Mouse (Mus musculus) heart, embryonic 11.5 days (tissue): Measurements from ENCODE around the gene Abhd6. TPM values are rescaled to one million over a fixed set of nuclear protein-coding genes. Genes with fewer than 3 reads are reported as not detected.
"Not testable (repeated sequence)": the region's sequence is repeated elsewhere in the genome, so short reads cannot be mapped to it uniquely, and the experiment has no call there.

Source experiments
- ATAC-seq: fragments of 200-750 bp; cut with Nextera tagmentation; replicated peaks from 2 replicates; pipeline ENCODE4 v1.8.0; 2017; ENCODE audit warnings: moderate library complexity; ENCODE audit not compliant: insufficient number of reproducible peaks, low FRiP score, low TSS enrichment
- H3K27ac ChIP-seq: fragments of 300-500 bp; sonication (generic); 2 replicates; pipeline ENCODE4 v1.5.1; 2014; ENCODE audit warnings: mild to moderate bottlenecking, low read depth, low read length
- H3K27me3 ChIP-seq: fragments of 300-500 bp; sonication (generic); 2 replicates; pipeline ENCODE4 v1.6.1; 2014; ENCODE audit warnings: mild to moderate bottlenecking, low read length, mixed read lengths; ENCODE audit not compliant: control insufficient read depth, insufficient read depth
- H3K36me3 ChIP-seq: fragments of 300-500 bp; sonication (generic); 2 replicates; pipeline ENCODE4 v1.6.1; 2014; ENCODE audit warnings: mild to moderate bottlenecking, low read length, moderate library complexity, mixed read lengths; ENCODE audit not compliant: control insufficient read depth, insufficient read depth
- H3K4me1 ChIP-seq: fragments of 300-500 bp; sonication (generic); 2 replicates; pipeline ENCODE4 v1.6.1; 2014; ENCODE audit warnings: low read length; ENCODE audit not compliant: control insufficient read depth, insufficient read depth
- H3K4me2 ChIP-seq: fragments of 300-500 bp; sonication (generic); 2 replicates; pipeline ENCODE4 v1.6.1; 2014; ENCODE audit warnings: mild to moderate bottlenecking, moderate library complexity
- H3K4me3 ChIP-seq: fragments of 300-500 bp; sonication (generic); 2 replicates; pipeline ENCODE4 v1.5.1; 2014; ENCODE audit warnings: low read depth, low read length
- H3K9ac ChIP-seq: fragments of 300-500 bp; sonication (generic); 2 replicates; pipeline ENCODE4 v1.6.1; 2014; ENCODE audit warnings: mild to moderate bottlenecking, low read depth, low read length, moderate library complexity
- H3K9me3 ChIP-seq: fragments of 300-500 bp; sonication (generic); replicated peaks from 2 replicates; pipeline ENCODE4 v1.6.1; 2016; ENCODE audit warnings: low read length; ENCODE audit not compliant: control insufficient read depth
- WGBS: fragments of 180-500 bp; shearing (Covaris S2); extraction: QIAGEN DNeasy Blood & Tissue Kit; methylation state at CpG from one replicate; pipeline ENCODE4 v1.1.7; 2014; ENCODE audit not compliant: insufficient replicate concordance; 5-methylcytosine and 5-hydroxymethylcytosine counted together
- polyA plus RNA-seq: library from polyadenylated mRNA; unstranded; fragments of >200 nt; fragmentation: Nextera tagmentation; extraction: Ambion mirVana; gene quantifications from 2 replicates; pipeline ENCODE4 v1.2.1, GENCODE M21; 2014

Abhd6 gene
- polyA plus RNA-seq, 1 experiment from 2014 or later = 10.2 TPM

DNA sequence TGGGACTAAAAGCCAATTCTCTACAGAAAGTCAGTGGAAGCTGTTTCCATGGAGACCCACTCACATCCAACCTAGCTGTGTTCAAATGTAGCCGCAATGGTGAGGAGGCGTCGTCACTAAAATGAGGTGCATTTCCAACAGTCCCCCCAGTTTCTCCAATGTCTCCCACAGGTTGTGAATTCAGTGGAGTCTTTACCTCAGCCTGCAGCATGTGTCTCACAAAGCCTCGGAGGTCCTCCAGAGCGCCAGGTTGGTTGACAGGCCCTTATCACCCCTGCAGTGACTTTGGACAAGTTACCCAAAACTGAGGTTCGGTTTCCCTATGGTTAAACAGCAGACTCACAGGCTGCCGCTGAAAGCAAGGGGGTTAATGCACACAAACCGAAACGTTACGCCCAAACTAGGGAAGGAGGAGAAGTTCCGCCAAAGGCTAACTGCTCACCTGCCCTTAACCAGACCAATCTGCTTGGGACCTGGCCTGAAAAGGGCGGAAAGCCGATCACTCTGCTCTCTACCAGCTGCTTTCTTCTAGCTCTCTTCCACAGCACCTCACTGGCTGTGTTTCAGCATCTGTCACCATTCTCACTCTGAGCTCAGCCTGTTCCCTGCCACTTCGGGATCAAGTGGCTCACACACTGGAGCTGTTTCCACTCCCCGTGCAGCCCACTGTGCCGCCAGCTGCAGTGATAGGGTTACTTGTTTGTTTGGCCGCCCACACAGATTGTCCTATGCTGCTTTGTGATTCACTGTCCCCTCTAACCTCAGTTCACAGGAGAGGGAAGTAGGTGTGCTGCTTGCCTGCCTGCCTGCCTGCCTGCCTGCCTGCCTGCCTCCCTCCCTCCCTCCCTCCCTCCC is 1.6 kb upstream of the Abhd6 start:
- Histone ChIP-seq H3K4me2 (peak overlapping the region; percentile 38), H3K4me3 (0 out of 2 replicates have a peak overlapping the region, but pooled peaks have one; percentile 18)
- no peak for ATAC-seq

DNA sequence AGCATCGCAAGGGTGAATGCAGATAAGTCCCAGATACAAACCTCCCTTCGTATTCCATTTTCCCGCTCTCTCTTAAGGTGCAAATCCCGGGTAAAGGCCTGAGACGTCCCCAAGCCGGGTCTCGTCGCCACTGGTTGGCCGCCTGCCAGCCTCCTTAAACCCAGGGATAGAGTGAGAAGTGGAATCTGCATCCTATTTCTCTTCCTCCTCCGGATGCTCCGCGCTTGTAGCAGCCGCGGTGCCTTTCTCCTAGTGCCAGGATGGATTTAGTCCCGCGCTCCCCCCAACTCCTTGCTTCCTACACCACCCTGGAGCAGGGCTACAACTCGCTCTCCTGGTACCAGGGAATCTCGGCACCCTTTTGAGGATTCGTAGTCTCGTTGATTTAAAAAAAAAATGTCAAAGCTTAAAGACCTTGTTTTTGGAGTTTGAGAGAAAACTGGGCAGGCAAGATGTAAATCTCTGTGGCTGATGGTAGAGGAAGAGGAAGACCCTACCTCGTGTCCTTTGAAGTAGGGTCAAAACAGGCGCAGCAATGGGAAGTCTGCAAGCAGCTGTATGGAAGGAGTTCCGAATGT is 480 bp downstream of the Abhd6 start:
- Histone ChIP-seq H3K4me3 (peak overlapping the region; percentile 63), H3K9me3 (no peaks in the 10 kb centered on the region), H3K4me1 (no peaks in the 10 kb centered on the region), H3K36me3 (no peaks in the 10 kb centered on the region), H3K27ac (no peak overlapping the region), H3K4me2 (peak overlapping the region; percentile 89), H3K9ac (peak overlapping the region; percentile 73), H3K27me3 (peaks cover 28% of the 10 kb centered on the region)
- 2% methylated on average over 23 of the region's 23 CpGs for WGBS
- 0 out of 2 replicates have a peak, but pooled peaks have one; percentile 25 for ATAC-seq

More for the DNA sequence above, 1.6 kb upstream of the Abhd6 start:
- WGBS = 18% methylated on average over 17 of the region's 17 CpGs
- Histone ChIP-seq H3K36me3 (no peaks in the 10 kb centered on the region), H3K4me1 (no peaks in the 10 kb centered on the region), H3K27me3 (peaks cover 28% of the 10 kb centered on the region), H3K27ac (no peak overlapping the region), H3K9me3 (no peaks in the 10 kb centered on the region), H3K9ac (peak overlapping the region; percentile 43; the same call in 1 of the 2 replicates)

DNA sequence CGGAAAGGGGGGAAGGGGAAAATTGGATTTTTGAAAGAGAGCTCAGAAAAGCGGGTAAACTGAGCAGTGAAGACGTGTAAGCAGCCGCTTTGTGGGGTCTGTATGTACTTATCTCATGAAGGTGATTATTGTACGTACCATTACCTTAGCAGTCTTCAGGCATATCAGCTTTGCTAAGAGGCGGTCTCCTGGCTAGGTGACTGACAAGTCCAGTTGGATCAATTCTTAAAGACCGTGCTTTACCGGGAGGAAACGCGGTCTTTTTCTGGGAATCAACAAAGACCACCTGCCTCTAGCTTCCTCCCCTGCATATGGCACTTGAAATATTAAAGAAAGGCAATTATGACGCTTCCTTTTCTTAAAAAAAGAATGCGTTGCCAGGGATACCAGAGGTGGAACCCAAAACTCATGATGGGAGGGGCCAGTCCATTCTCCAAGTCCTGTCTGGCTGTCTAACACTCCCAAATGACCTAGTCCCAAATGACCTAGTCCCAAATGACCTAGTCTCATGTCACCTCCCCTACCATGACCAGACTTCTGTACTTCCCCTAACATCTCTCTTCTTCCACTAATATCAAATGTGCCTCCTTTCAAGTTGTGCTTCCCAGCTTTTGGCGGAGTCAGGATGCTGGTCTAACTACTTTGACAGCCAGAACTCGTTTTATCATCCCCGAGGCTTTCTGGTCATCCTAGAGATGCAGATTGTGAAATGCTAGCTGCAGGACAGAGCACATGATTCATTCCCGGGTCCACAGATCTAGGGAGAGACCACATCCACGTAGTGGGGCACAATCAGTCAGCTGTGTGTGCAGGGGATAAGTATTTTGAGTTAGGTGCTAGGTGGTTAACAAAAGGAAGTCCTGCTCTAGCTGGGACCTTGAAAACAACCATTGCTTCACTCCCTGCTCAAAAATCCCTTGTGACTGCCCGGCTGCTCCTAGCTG is 1.3 kb downstream of the Abhd6 start:
- Histone ChIP-seq H3K36me3 (no peaks in the 10 kb centered on the region), H3K4me1 (no peaks in the 10 kb centered on the region), H3K4me3 (peak overlapping the region; percentile 63), H3K9ac (no peak overlapping the region), H3K27ac (no peak overlapping the region), H3K9me3 (no peaks in the 10 kb centered on the region), H3K4me2 (peak overlapping the region; percentile 89), H3K27me3 (peaks cover 28% of the 10 kb centered on the region)
- no peak for ATAC-seq
- 50% methylated on average over 18 of the region's 18 CpGs for WGBS

GRCm38 (mm10) chr14:8006061-8006460 is 3.4 kb downstream of the Abhd6 start:
- H3K4me1 ChIP-seq, ATAC-seq, H3K27ac ChIP-seq, H3K9ac ChIP-seq, H3K36me3 ChIP-seq, H3K9me3 ChIP-seq, H3K4me2 ChIP-seq, H3K4me3 ChIP-seq, H3K27me3 ChIP-seq: not testable (repeated sequence)
- 56% methylated on average over 3 of the region's 3 CpGs for WGBS

GRCm38 (mm10) chr14:8007084-8007483 is 4.4 kb downstream of the Abhd6 start:
- Histone ChIP-seq H3K4me2 (no peak overlapping the region), H3K4me1 (no peaks in the 10 kb centered on the region), H3K27me3 (peaks cover 2% of the 10 kb centered on the region), H3K4me3 (no peak overlapping the region), H3K9me3 (no peaks in the 10 kb centered on the region), H3K36me3 (no peaks in the 10 kb centered on the region), H3K9ac (no peak overlapping the region), H3K27ac (no peak overlapping the region)
- ATAC-seq = no peak

- ATAC-seq = no peak
- 79% methylated on average over 2 of the region's 2 CpGs for WGBS
These were observed 4.8 kb downstream of the Abhd6 start for GRCm38 (mm10) chr14:8007486-8007885.

DNA sequence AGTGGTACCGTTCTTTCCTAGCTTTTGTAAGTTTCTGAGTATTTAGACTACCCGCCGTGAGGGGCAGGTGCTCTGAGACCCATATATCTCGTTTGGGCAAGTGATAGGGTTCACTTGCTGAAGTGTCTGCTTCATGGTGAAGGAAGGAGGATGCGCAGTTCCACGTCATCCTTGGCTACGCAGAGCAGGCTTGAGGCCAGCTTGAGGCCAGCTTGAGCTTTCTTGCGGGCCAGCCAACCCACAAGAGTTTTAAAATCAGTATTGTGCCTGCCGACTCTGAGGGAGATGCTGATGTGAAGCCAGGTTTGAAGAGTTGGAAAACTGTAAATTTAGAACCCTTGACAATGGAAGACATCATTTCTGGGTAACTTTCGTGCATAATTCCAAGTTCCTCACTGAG is 5.2 kb downstream of the Abhd6 start:
- 81% methylated on average over 10 of the region's 10 CpGs for WGBS
- no peak for ATAC-seq
- Histone ChIP-seq H3K9ac (no peak overlapping the region), H3K36me3 (no peaks in the 10 kb centered on the region), H3K27me3 (no peaks in the 10 kb centered on the region), H3K27ac (no peak overlapping the region), H3K4me2 (no peak overlapping the region), H3K9me3 (no peaks in the 10 kb centered on the region), H3K4me1 (no peaks in the 10 kb centered on the region), H3K4me3 (no peak overlapping the region)

More at GRCm38 (mm10) chr14:8007486-8007885, 4.8 kb downstream of the Abhd6 start:
- no peaks in the 10 kb centered on the region for H3K36me3 ChIP-seq
- no peak overlapping the region for H3K4me2 ChIP-seq
- no peak overlapping the region for H3K9ac ChIP-seq
- no peaks in the 10 kb centered on the region for H3K9me3 ChIP-seq
- no peak overlapping the region for H3K4me3 ChIP-seq
- no peaks in the 10 kb centered on the region; the same call in 1 of the 2 replicates for H3K27me3 ChIP-seq
- H3K27ac ChIP-seq = no peak overlapping the region
- no peaks in the 10 kb centered on the region for H3K4me1 ChIP-seq

DNA sequence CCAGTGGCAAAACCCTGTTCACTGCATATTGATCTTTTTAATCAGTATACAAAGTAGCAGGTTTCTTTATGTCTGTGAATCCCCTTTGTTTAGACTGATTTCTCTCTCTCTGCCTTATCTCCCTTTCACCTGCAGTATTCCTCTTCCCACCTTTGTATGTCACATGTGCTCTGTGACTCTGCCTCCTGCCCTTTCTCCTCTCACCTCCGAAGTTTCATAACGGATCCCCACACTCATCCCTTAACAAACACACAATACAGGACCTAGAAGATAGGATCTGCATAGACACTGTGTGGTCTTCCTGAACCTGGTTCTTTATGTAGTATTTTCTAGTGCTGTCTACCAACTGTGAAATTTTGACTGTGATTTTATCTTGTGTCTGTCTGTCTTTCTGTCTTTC is 8.6 kb downstream of the Abhd6 start:
- Histone ChIP-seq H3K4me1 (no peaks in the 10 kb centered on the region), H3K27ac (no peak overlapping the region), H3K27me3 (no peaks in the 10 kb centered on the region), H3K9ac (no peak overlapping the region), H3K36me3 (no peaks in the 10 kb centered on the region), H3K4me3 (no peak overlapping the region), H3K4me2 (no peak overlapping the region), H3K9me3 (no peaks in the 10 kb centered on the region)
- 76% methylated on average over 2 of the region's 2 CpGs for WGBS
- no peak for ATAC-seq
